Mouse (Mus musculus) G1E (cell line): ENCODE results near the gene Ceacam1.

Source experiments
- CTCF ChIP-seq: IDR thresholded peaks from 2 replicates; pipeline ENCODE4 v1.5.1; 2012; ENCODE audit warnings: low read depth, low read length, inconsistent platforms, mixed read lengths
- GATA1 ChIP-seq: IDR thresholded peaks from 2 replicates; pipeline ENCODE4 v1.6.1; 2012; ENCODE audit warnings: borderline replicate concordance, low read length, inconsistent platforms, mixed read lengths
- POLR2AphosphoS5 ChIP-seq: IDR thresholded peaks from 2 replicates; pipeline ENCODE4 v1.6.1; 2012; ENCODE audit warnings: low read depth, low read length, inconsistent platforms; ENCODE audit not compliant: insufficient replicate concordance
- TAL1 ChIP-seq: conservative IDR thresholded peaks from 2 replicates; pipeline ENCODE4 v1.6.1; 2012; ENCODE audit warnings: low read depth, low read length, inconsistent platforms, mixed read lengths

- TF ChIP-seq CTCF (no peak), TAL1 (no peak), GATA1 (no peak), POLR2AphosphoS5 (no peak)
These were observed 25.3 kb downstream of the Ceacam1 start for GRCm38 (mm10) chr7:25452103-25452502.
